Mouse (Mus musculus): ENCODE measurements around the gene Caskin2.
"Not testable (repeated sequence)": the region's sequence is repeated elsewhere in the genome, so short reads cannot be mapped to it uniquely, and the experiment has no call there.

Gene Caskin2

DNA sequence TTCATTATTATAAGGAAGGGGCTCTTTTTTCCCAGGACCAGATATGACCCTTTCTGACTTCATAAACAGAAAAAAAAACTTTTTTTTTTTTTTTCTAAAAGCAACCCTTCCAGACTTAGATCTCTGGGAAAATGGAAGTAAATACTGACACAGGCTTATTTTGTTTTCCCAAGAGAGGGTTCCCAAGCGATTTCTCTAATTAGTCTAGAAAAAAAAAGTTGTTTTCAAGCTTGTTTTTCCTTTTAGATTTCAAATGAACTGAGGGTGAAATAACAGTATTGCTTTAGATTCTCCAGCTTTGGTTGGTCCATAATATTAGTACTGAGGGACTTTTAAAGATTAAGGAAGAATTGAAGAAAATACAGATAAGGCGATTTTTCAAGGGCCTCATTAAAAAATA lies 48.7 kb downstream of the Caskin2 start:
- DNase-seq (ENCODE audit: low spot score): no peak

DNA sequence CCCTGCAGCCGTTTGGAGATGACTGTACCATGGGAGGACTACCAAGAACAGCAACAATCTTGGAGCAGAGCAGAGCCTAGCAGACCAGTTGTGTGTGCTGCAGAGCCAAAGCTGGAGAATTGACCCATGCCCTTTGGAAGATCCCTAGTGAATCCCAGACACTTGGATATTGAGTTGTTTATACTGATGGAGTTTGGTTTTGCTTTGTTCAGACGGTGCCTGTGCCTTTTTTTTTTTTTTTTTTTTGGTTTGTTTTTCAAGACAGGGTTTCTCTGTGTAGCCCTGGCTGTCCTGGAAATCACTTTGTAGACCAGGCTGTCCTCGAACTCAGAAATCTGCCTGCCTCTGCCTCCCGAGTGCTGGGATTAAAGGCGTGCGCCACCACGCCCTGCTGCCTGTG lies 51.3 kb downstream of the Caskin2 start:
- DNase-seq (ENCODE audit: low spot score): not testable (repeated sequence)

GRCm38 (mm10) chr11:115753485-115753884 lies 60.0 kb downstream of the Caskin2 start:
- DNase-seq (ENCODE audit: low spot score): no peak

DNA sequence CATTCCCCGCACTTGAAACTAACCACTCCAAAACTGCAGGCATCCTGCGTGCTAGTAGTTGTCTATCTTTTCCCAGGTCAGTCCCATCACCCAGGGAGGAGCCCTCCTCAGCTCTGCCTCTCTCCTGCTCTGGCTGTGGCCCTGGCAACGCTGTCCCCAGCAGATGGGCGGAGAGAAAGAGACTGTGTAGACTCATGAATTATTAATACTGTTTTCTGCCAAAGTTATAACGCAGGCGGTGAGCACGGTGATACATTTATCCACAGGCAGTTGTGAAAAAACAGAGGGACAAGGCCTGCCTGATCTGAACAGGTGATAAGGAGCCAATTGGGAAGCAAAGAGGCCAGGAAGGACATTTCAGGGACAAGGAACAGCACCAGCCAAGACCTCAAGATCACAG lies 60.8 kb downstream of the Caskin2 start:
- no peak for DNase-seq (ENCODE audit: low spot score)

DNA sequence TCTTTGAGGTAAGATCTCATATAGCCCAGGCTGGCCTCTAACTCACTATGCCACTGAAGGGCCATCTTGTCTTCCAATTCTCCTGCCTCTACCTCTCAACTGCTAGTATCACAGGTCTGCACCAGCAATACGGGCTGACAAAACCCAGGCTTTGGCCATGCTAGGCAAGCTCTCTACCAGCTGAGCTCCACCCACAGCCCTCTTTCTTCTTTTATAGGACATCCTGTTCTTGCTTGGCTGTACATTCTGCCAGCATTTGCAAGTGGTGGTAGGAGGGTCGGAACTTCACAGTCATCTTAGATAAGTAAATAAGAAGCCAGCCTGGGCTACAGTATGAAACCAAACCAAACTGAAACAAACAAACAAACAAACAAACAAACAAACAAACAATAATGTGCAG lies 61.7 kb downstream of the Caskin2 start:
- no peak for DNase-seq (ENCODE audit: low spot score)

DNA sequence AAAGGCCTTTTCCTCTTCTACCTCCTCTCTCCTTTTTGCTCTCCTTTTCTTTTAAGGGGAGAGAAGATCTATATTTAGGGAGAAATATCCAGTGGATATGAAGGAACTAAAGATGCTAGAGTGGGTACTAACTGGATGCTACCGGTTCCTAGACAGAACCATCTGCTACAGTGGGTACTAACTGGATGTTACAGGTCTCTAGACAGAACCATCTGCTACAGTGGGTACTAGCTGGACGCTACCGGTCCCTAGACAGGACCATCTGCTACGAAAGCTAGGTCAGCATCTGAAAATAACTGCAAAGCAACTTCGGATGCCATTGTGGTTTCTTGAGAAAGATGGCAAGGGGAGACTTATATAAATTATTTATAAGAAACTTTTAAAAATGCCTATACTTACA lies 63.6 kb downstream of the Caskin2 start:
- DNase-seq (ENCODE audit: low spot score): no peak
